Mouse (Mus musculus) embryonic facial prominence, embryonic 11.5 days (tissue): ENCODE results near the gene Igsf1. TPM values are rescaled to one million over a fixed set of nuclear protein-coding genes. Genes with fewer than 3 reads are reported as not detected.

Experiments used
- ATAC-seq: fragments of 200-750 bp; cut with Nextera tagmentation; replicated peaks from 2 replicates; pipeline ENCODE4 v1.8.0; 2017; ENCODE audit warnings: low read depth; ENCODE audit not compliant: insufficient number of reproducible peaks, low FRiP score, low TSS enrichment
- DNase-seq: peaks from one replicate; pipeline ENCODE4 v3.0.0-alpha.2; 2015; ENCODE audit warnings: low spot score
- H3K27ac ChIP-seq: fragments of 300-500 bp; sonication (generic); replicated peaks from 2 replicates; pipeline ENCODE4 v1.5.1; 2014; ENCODE audit warnings: mild to moderate bottlenecking, low read depth, low read length, control low read depth
- H3K27me3 ChIP-seq: fragments of 300-500 bp; sonication (generic); 2 replicates; pipeline ENCODE4 v1.6.1; 2014; ENCODE audit warnings: mild to moderate bottlenecking, low read length, moderate library complexity, mixed read lengths; ENCODE audit not compliant: control insufficient read depth, insufficient read depth
- H3K36me3 ChIP-seq: fragments of 300-500 bp; sonication (generic); replicated peaks from 2 replicates; pipeline ENCODE4 v1.6.1; 2014; ENCODE audit warnings: low read depth, mild to moderate bottlenecking, low read length, moderate library complexity, mixed read lengths; ENCODE audit not compliant: control insufficient read depth, insufficient read depth
- H3K4me1 ChIP-seq: fragments of 300-500 bp; sonication (generic); 2 replicates; pipeline ENCODE4 v1.6.1; 2014; ENCODE audit warnings: low read length, mixed read lengths; ENCODE audit not compliant: control insufficient read depth, insufficient read depth
- H3K4me2 ChIP-seq: fragments of 300-500 bp; sonication (generic); 2 replicates; pipeline ENCODE4 v1.6.1; 2014; ENCODE audit warnings: low read depth, mild to moderate bottlenecking, control low read depth, low read length, moderate library complexity
- H3K4me3 ChIP-seq: fragments of 300-500 bp; sonication (generic); 2 replicates; pipeline ENCODE4 v1.5.1; 2014; ENCODE audit warnings: low read depth, low read length, control low read depth
- H3K9ac ChIP-seq: fragments of 300-500 bp; sonication (generic); replicated peaks from 2 replicates; pipeline ENCODE4 v1.6.1; 2014; ENCODE audit warnings: mild to moderate bottlenecking, control low read depth, low read length
- H3K9me3 ChIP-seq: fragments of 300-500 bp; sonication (generic); replicated peaks from 2 replicates; pipeline ENCODE4 v1.6.1; 2016; ENCODE audit warnings: mild to moderate bottlenecking, low read length, inconsistent platforms, mixed read lengths; ENCODE audit not compliant: control insufficient read depth
- WGBS: fragments of 180-500 bp; shearing (Covaris S2); extraction: QIAGEN DNeasy Blood & Tissue Kit; methylation state at CpG from one replicate; pipeline ENCODE4 v1.1.7; 2014; 5-methylcytosine and 5-hydroxymethylcytosine counted together
- polyA plus RNA-seq: library from polyadenylated mRNA; unstranded; fragments of >200 nt; fragmentation: Nextera tagmentation; extraction: Ambion mirVana; gene quantifications from 2 replicates; pipeline ENCODE4 v1.2.1, GENCODE M21; 2014

Igsf1 gene
- 3.7 and 5.4 TPM in 2 replicates for polyA plus RNA-seq

DNA sequence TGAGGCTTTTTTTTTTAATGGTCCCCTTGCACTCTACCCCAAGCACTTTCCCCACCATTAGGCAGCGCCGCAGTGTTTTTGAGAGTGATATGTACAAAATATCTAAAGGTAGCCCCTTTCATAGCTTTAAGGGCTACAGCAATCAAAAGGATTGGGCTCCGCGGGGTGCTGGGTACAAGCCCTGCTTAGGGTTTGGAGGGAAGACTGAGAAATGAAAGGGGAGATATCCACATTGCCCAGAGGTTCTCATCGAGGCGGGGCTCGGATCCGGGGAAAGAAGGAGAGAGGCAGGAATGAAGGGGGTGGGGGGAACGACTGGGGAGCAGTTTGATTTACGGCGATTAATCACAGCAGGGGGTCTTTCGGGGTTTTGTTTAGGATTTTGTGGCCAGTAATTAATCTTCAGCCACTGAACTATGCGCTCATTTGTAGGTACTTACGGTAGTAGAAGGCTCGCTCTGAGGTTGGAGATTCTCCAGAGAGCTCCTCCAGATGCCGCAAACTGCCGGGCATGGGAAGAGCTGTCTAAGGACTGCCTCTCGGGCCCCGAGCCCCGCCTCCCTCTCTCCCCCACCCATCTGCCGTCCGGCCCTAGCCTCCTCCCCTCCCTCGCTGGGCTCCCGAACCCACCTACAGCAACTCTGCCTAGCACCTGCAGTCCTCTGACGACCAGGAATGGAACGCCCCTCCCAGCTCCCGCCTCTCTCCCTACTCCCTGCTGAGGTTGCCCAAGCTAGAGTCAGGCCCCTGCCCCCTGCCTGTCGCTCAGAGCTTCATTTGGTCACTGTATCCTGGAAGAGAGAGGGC is at the start of gene Igsf1:
Gene Igsf1, minus strand, starts transcription at position 537 of the 807 bp plus-strand sequence.
- Histone ChIP-seq H3K27ac (no peak within 1 kb of the TSS), H3K36me3 (no peaks in the 10 kb centered on the region), H3K4me3 (peak within 1 kb of the TSS; percentile 24; the same call in 1 of the 2 replicates), H3K4me1 (no peaks in the 10 kb centered on the region), H3K27me3 (no peaks in the 10 kb centered on the region), H3K9ac (no peak within 1 kb of the TSS; the same call in 1 of the 2 replicates), H3K4me2 (peak within 1 kb of the TSS; percentile 39), H3K9me3 (no peaks in the 10 kb centered on the region)
- ATAC-seq = peak; percentile 97
- 29% methylated on average over 19 of the region's 28 CpGs for WGBS
- peak; percentile 65 for DNase-seq

DNA sequence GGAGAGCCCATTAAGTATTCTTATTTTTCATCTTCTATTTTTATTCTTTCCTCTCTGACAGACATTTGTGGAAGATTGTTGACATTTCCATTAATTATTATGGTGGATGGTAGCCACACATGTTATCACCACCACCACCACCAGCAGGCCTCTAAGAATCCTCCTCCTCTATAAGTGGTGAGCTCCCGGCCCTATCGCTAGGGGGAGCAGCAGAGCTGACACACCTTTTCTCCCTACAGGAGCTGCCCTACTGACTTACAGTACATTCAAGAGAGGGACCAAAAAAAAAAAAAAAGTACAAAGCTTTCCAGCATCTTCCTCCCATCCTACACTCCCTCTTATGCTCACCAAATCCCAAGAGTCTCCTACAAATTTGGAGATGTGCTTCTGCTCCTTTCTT is 26.7 kb downstream of the Igsf1 start:
- Histone ChIP-seq H3K27ac (no peak overlapping the region), H3K9ac (no peak overlapping the region), H3K4me2 (no peak overlapping the region), H3K4me3 (no peak overlapping the region), H3K9me3 (no peaks in the 10 kb centered on the region), H3K27me3 (no peaks in the 10 kb centered on the region), H3K36me3 (no peaks in the 10 kb centered on the region), H3K4me1 (no peaks in the 10 kb centered on the region)
- WGBS = 22% methylated on average over 2 of the region's 2 CpGs
- ATAC-seq = no peak
- no peak for DNase-seq

DNA sequence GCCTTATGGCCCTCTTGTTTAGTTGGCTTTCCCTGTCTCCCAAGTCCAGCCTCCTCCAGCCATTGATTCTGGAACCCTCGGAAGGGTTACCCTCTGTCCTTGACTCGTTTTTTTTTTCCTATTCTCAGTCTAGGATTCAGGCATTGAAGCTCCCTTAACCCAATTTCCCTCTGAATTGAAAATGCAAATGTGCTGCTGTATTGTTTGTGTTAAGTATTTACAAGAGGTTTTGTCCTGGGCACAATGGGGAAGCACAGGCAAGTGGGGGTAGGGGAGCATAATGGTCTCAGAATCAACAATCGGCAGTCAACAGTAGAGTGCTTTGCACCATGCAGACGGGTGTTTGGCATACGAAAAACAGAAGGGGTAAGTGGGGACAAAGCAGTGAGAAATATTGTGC is 52.4 kb downstream of the Igsf1 start:
- Histone ChIP-seq H3K9me3 (no peaks in the 10 kb centered on the region), H3K4me1 (no peaks in the 10 kb centered on the region), H3K4me2 (no peak overlapping the region), H3K36me3 (no peaks in the 10 kb centered on the region), H3K27me3 (no peaks in the 10 kb centered on the region), H3K27ac (no peak overlapping the region), H3K4me3 (no peak overlapping the region), H3K9ac (no peak overlapping the region)
- DNase-seq = no peak
- WGBS = 52% methylated on average over 5 of the region's 5 CpGs
- no peak for ATAC-seq

DNA sequence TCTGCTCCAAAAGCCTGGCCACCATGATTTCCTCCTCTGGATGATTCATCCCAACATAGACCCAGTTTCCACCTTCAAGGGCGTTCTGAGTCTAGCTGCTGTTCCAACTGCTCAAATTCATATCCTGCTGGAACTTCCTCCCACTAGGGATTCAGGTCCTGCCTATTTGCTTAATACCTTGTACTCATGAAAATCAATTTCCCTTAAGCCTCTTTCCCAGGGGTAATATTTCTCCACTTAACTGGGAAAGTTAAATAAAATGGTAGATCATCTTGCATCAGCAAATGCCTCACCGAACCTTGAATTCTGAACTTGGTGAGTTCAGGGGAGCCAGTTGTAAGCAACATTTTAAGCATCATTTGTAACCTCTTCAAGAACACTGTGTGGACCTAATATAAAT is 62.6 kb downstream of the Igsf1 start, which contains the start of gene Olfr1321:
Gene Olfr1321, minus strand, starts transcription at position 101 of the 400 bp plus-strand sequence.
- H3K9ac ChIP-seq = no peak within 1 kb of the TSS
- DNase-seq (no peak), ATAC-seq (no peak)
- no peaks in the 10 kb centered on the region for H3K27me3 ChIP-seq
- H3K27ac ChIP-seq = no peak within 1 kb of the TSS
- H3K9me3 ChIP-seq = no peaks in the 10 kb centered on the region
- no peaks in the 10 kb centered on the region for H3K36me3 ChIP-seq
- WGBS = 72% methylated on average over 2 of the region's 2 CpGs
- H3K4me2 ChIP-seq = no peak within 1 kb of the TSS
- no peaks in the 10 kb centered on the region for H3K4me1 ChIP-seq
- H3K4me3 ChIP-seq = no peak within 1 kb of the TSS

Other genes starting within 250 kb of the Igsf1 start
- gene Olfr1320, start 125.4 kb downstream of the Igsf1 start, polyA plus RNA-seq = not detected in 2 replicates
- not detected in 2 replicates for gene Olfr1321, start 62.7 kb downstream of the Igsf1 start, polyA plus RNA-seq
- not detected in 2 replicates for gene Olfr1322, start 93.7 kb upstream of the Igsf1 start, polyA plus RNA-seq
- not detected in 2 replicates for gene Olfr1323, start 221.6 kb upstream of the Igsf1 start, polyA plus RNA-seq